Mouse (Mus musculus) cerebellum, postnatal 36 days (tissue): ENCODE measurements around the gene Cyct.

Experiments used
- DNase-seq, 2 experiments: peaks; one replicate each; pipeline ENCODE4 v3.0.0; 2021 to 2022; ENCODE audit warnings: mixed read lengths in 2 of 2

Gene Cyct

GRCm38 (mm10) chr2:76334596-76334995 lies 25.7 kb downstream of the Cyct start:
- DNase-seq = no peak

GRCm38 (mm10) chr2:76332161-76332805 lies 28.0 kb downstream of the Cyct start:
- DNase-seq = no peak

GRCm38 (mm10) chr2:76330081-76330480 lies 30.2 kb downstream of the Cyct start:
- DNase-seq = no peak

GRCm38 (mm10) chr2:76326161-76326560 lies 34.1 kb downstream of the Cyct start:
- DNase-seq = no peak

- DNase-seq = no peak
Measured at GRCm38 (mm10) chr2:76324463-76324862, 35.8 kb downstream of the Cyct start.

- DNase-seq = no peak
Measured at GRCm38 (mm10) chr2:76323185-76323875, 36.9 kb downstream of the Cyct start.

- no peak for DNase-seq
Measured at GRCm38 (mm10) chr2:76320336-76320735, 39.9 kb downstream of the Cyct start.

GRCm38 (mm10) chr2:76319231-76319630 lies 41.0 kb downstream of the Cyct start:
- DNase-seq = no peak
